Mouse (Mus musculus) layer of hippocampus, adult 2 months (tissue): Measurements from ENCODE around the gene Serpina3n. TPM values are rescaled to one million over a fixed set of nuclear protein-coding genes. Genes with fewer than 3 reads are reported as not detected.

Experiments
- DNase-seq, 2 experiments: peaks; one replicate each; pipeline ENCODE4 v3.0.0; 2022; ENCODE audit warnings: low spot score in 2 of 2
- H3K27ac ChIP-seq: fragments of 200-600 bp; 2 replicates; pipeline ENCODE4 v1.8.1; 2022
- H3K4me3 ChIP-seq: fragments of 200-600 bp; 2 replicates; pipeline ENCODE4 v1.8.1; 2022; ENCODE audit warnings: mild to moderate bottlenecking
- CTCF ChIP-seq: fragments of 200-600 bp; conservative IDR thresholded peaks from 2 replicates; pipeline ENCODE4 v1.8.1; 2022; ENCODE audit warnings: antibody characterized with exemption, mild to moderate bottlenecking, moderate library complexity
- total RNA-seq, 2 experiments: library from RNA; stranded (reverse); gene quantifications; 2 replicates each; pipeline ENCODE4 v1.2.3; 2021

Serpina3n gene
- total RNA-seq, 2 experiments from 2014 or later: 79.6 to 81.5 TPM

DNA sequence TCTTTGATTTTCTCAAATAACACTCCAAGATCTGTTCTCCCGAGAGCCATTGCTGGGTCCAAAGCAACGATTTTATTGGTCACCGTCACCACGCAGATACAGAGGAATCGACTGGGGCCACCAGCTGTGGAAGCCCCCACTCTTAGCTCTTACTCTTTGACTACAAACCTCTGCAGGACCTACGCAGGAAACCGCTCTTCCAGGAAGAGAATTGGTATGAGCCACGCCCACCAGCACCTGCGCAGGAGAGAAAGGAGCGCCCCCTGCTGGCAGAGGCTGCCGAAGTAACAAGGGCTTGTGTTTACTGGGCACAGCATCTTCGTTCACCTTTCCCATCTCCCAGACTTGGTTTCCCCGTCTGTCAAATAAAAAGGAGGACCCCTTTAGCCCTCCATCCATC lies 41.6 kb downstream of the Serpina3n start:
- Histone ChIP-seq H3K27ac (no peak overlapping the region), H3K4me3 (no peak overlapping the region)
- TF ChIP-seq CTCF: peak; percentile 85
- peak; percentile 26 to 56 for DNase-seq

DNA sequence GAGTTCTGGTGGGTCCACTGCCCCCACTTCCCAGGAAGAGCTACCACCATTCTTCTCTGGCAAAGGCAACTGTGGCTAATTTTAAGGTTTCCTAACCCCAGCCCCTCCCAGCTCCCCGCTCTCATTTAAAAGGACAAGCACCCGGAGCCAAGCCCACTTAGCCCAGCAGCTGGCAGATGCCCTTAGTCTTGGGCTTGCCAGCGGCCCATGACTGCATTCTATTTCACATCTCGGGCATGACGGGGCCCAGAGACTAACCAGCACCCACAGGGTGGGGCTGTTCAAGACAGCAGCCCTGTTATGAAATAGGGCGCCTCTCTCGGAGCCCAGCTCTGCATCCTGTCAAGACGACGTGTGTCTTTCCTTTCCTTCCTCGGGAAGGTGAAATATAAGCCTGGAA lies 43.7 kb downstream of the Serpina3n start:
- DNase-seq: no peak
- Histone ChIP-seq H3K4me3 (no peak overlapping the region), H3K27ac (no peak overlapping the region)
- TF ChIP-seq CTCF: no peak

- DNase-seq: no peak
- peak; percentile 50 for TF ChIP-seq CTCF
- Histone ChIP-seq H3K27ac (no peak overlapping the region), H3K4me3 (no peak overlapping the region)
Observed at GRCm38 (mm10) chr12:104453002-104453401, 46.5 kb downstream of the Serpina3n start.

DNA sequence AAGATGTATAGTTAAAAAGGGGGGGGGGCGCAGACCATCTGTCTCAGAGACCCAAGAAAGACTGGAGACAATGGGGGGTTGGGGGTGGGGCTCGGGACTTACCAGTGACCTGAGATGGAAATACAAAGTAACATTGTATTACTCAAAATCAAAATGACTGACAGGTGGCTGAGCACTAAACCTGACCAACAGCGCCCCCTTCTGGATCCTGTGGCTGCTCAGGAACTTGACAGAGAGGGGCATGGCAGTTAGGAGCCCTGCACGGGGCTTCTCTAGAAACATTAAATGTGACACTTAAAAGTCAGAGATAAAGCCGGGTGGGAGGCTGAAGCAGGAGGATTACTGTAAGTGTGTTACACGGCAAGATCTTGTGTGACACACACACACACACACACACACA lies 52.8 kb downstream of the Serpina3n start:
- Histone ChIP-seq H3K27ac (no peak overlapping the region), H3K4me3 (no peak overlapping the region)
- TF ChIP-seq CTCF: peak; percentile 52
- DNase-seq: no peak

DNA sequence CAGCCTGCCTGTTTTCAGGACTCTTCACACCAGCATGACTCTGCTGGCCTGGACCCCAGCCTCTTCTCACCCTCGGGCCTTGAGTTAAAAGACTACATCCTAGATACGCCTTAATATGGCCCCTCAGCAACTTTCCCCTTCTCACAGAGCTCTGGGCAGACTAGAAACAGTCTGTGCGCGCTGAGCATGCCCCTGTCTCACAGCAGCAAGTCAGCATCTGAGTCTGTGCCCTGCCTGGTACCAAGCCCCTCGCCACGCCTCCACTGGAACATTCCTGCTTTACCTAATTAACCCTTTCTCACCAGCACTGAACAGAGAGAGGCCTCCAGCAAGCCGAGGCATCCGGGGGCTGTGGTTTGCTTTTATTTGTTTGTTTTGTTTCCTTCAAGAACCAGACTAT lies 54.8 kb downstream of the Serpina3n start:
- H3K4me3 ChIP-seq: no peak overlapping the region
- no peak for TF ChIP-seq CTCF
- H3K27ac ChIP-seq: no peak overlapping the region
- DNase-seq: no peak

Other genes with a start within 250 kb of the Serpina3n start
- gene Serpina3f, start 192.2 kb upstream of the Serpina3n start, total RNA-seq: not detected
- gene Serpina3g, start 170.5 kb upstream of the Serpina3n start, total RNA-seq: 1 to 10 TPM; 1.1 to 1.4 TPM
- gene Serpina3i, start 143.6 kb upstream of the Serpina3n start, total RNA-seq: 1 to 10 TPM in 1 of 2 experiments, not detected in 1; 1.5 TPM
- not detected for gene Serpina3j, start 92.2 kb upstream of the Serpina3n start, total RNA-seq
- gene Serpina3k, start 68.2 kb upstream of the Serpina3n start, total RNA-seq: not detected
- gene Serpina3m, start 68.2 kb upstream of the Serpina3n start, total RNA-seq: under 1 TPM; 0.56 to 0.79 TPM
- gene Gsc, start 66.6 kb downstream of the Serpina3n start, total RNA-seq: not detected